Mouse (Mus musculus) lung, postnatal 0 days (tissue): ENCODE measurements around the gene Herpud1.

Source experiments
- CTCF ChIP-seq: IDR thresholded peaks from 2 replicates; pipeline ENCODE4 v1.5.1; 2016; ENCODE audit warnings: antibody characterized with exemption, mild to moderate bottlenecking
- EP300 ChIP-seq: IDR thresholded peaks from 2 replicates; pipeline ENCODE4 v1.6.1; 2016; ENCODE audit warnings: antibody characterized with exemption, mild to moderate bottlenecking, control low read depth

DNA sequence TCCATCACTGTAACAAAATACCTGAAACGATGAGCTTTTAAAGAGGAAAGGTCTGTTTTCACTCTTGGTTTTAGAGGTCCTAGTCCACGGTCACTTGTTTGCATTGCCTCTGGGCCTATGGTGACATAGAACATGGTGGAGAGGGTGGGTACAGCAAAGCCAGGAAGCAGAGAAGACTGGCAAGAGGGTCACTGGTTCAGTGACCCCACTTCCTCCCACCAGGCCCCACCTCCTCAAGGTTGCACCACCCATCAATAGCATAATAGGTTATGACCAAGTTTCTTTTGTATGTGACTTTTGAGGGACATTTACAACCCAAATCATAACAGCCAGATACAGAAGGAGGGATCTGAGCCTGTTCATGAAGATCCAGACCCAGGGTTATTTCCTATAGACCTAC is 9.7 kb upstream of the Herpud1 start:
- no peak for TF ChIP-seq CTCF
- TF ChIP-seq EP300: no peak
